ENCODE assay signal across 9 mouse cellular contexts in the genomic region with DNA sequence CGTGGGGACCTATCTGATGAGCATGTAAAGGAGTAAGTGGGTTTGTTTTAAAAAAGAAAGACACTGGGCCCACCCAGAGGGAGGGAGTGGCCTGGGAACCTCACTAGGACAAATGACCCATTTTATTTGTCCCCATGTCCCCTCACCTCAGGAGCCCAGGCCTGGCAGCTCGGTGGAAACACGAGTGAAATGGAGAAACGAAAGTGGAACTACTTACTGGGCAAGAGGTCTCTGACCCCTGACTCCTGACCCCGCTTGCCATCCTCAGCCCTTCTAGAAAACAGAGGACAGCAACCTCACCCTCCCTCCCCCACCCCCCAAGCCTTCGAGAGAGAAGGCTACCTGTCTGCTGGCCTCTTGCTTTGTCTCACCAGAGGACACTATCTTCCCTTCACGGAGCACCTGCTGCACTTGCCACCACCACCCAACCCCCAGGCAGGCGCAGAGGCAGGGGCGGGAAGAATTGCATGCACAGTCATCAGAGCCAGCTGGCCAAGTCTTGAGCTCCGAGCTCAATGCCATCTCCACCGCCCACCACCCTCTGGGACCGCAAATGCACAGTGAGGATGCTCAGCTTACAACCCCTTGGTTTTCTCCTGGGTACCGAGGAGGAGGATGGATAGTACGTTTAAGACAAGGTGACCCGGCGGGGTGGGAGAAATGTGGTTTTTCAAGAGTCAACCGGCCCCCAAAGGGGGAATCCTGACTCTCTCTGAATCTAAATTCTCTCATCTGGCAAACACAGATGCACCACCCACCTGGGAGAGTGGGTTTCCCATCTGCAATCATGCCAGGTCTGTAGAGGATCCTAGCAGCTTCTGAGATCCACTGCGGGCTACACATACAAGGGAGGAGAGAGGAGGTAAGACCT. TPM values are rescaled to one million over a fixed set of nuclear protein-coding genes. Genes with fewer than 3 reads are reported as not detected.
DNase-seq lines count a peak whose midpoint lies in the region; ATAC-seq and TF ChIP-seq lines count a peak whose summit lies in the region.
"Had no signal": no experiment of that assay in that cellular context is flagged by ENCODE, and none has a peak within 500 bp of the region (broad histone marks: within the 10 kb centered on the region; RNA-seq: fewer than 3 reads in every experiment).

No protein-coding gene starts in this region.

- no peaks in the 10 kb centered on the region for H3K27me3 ChIP-seq in forebrain, embryonic 13.5 days
- H3K27me3 ChIP-seq in forebrain, postnatal 0 days (ENCODE audit: insufficient read depth, low read length): no peaks in the 10 kb centered on the region
- H3K27me3 ChIP-seq in kidney, embryonic 16.5 days (ENCODE audit: insufficient read depth, low read length): no peaks in the 10 kb centered on the region
- H3K27me3 ChIP-seq: heart, embryonic 15.5 days had no signal

- peak overlapping the region; percentile 41; the same call in 1 of the 2 replicates for H3K27ac ChIP-seq in forebrain, embryonic 13.5 days
- no peak overlapping the region for H3K27ac ChIP-seq in forebrain, postnatal 0 days (ENCODE audit: low read depth, low read length)
- no peak overlapping the region for H3K27ac ChIP-seq in ES-E14 (ENCODE audit: insufficient read depth, low read depth, low read length, poor library complexity, severe bottlenecking)
- H3K27ac ChIP-seq in kidney, embryonic 16.5 days (ENCODE audit: low read length): no peak overlapping the region
- H3K27ac ChIP-seq: heart, embryonic 15.5 days had no signal

- no peak for DNase-seq in forebrain, postnatal 0 days
- no peak for DNase-seq in ES-E14 (ENCODE audit: low read depth, low spot score)
- DNase-seq in layer of hippocampus, adult 11-12 months (ENCODE audit: low spot score): peak; percentile 81
- no peak for DNase-seq in spleen, postnatal 14 days (ENCODE audit: low spot score in 2 of 2)
- no peak for DNase-seq in cerebellum, adult 11-12 months

- in situ Hi-C loops in ES-E14 (cut with MboI; ENCODE audit: low sequenced_read_pairs in 2 of 2, unreplicated experiment in 2 of 2): no loop called here

- no peak for ATAC-seq in forebrain, embryonic 13.5 days
- ATAC-seq in forebrain, postnatal 0 days: no peak
- 0 out of 2 replicates have a peak, but pooled peaks have one; percentile 42 for ATAC-seq in monocyte, adult 5-6 weeks (replicated peaks; ENCODE audit: insufficient number of reproducible peaks, low FRiP score, low TSS enrichment, poor library complexity, severe bottlenecking)
- no peak for ATAC-seq in kidney, embryonic 16.5 days (ENCODE audit: low FRiP score, low TSS enrichment)

- WGBS in forebrain, embryonic 13.5 days: 59% methylated on average over 18 of the region's 18 CpGs
- WGBS in forebrain, postnatal 0 days: 56% methylated on average over 18 of the region's 18 CpGs
- 59% methylated on average over 18 of the region's 18 CpGs for whole genome bisulfite sequencing in kidney, embryonic 16.5 days

- no peak overlapping the region for H3K4me2 ChIP-seq in forebrain, embryonic 13.5 days
- no peak overlapping the region for H3K4me2 ChIP-seq in forebrain, postnatal 0 days (ENCODE audit: low read depth)
- H3K4me2 ChIP-seq in kidney, embryonic 16.5 days (replicated peaks; ENCODE audit: low read depth, low read length): no peak overlapping the region
- H3K4me2 ChIP-seq: heart, embryonic 15.5 days had no signal

- no peaks in the 10 kb centered on the region for H3K9me3 ChIP-seq in forebrain, embryonic 13.5 days (replicated peaks)
- H3K9me3 ChIP-seq in forebrain, postnatal 0 days (ENCODE audit: low read length): no peaks in the 10 kb centered on the region
- H3K9me3 ChIP-seq in ES-E14 (ENCODE audit: control insufficient read depth, insufficient read depth, low read depth, low read length): no peaks in the 10 kb centered on the region
- H3K9me3 ChIP-seq in kidney, embryonic 16.5 days (ENCODE audit: low read length): no peaks in the 10 kb centered on the region
- H3K9me3 ChIP-seq: heart, embryonic 15.5 days had no signal

- peaks cover 55% of the 10 kb centered on the region for H3K4me1 ChIP-seq in forebrain, embryonic 13.5 days
- H3K4me1 ChIP-seq in forebrain, postnatal 0 days (ENCODE audit: insufficient read depth): peaks cover 27% of the 10 kb centered on the region
- H3K4me1 ChIP-seq in ES-E14 (ENCODE audit: control insufficient read depth in 2 of 2, insufficient read depth in 2 of 2, low read length in 2 of 2, poor library complexity in 1 of 2): peaks cover 30 to 65% of the 10 kb centered on the region in 2 experiments
- peaks cover 75% of the 10 kb centered on the region for H3K4me1 ChIP-seq in kidney, embryonic 16.5 days (ENCODE audit: insufficient read depth, low read length)

- no peak for TF ChIP-seq CTCF in forebrain, postnatal 0 days (IDR thresholded peaks at IDR 0.05; ENCODE audit: low read depth)

- H3K4me3 ChIP-seq in forebrain, embryonic 13.5 days: no peak overlapping the region
- no peak overlapping the region for H3K4me3 ChIP-seq in forebrain, postnatal 0 days (ENCODE audit: low read depth, low read length)
- H3K4me3 ChIP-seq in ES-E14 (ENCODE audit: insufficient read depth in 1 of 2, low read depth in 1 of 2, low read length in 2 of 2, poor library complexity in 1 of 2, severe bottlenecking in 1 of 2): peak overlapping the region in 1 of 2 experiments; percentile 9; a peak in 1 of 4 replicates
- H3K4me3 ChIP-seq in kidney, embryonic 16.5 days (ENCODE audit: low read length): no peak overlapping the region
- H3K4me3 ChIP-seq: heart, embryonic 15.5 days had no signal

- H3K9ac ChIP-seq in forebrain, embryonic 13.5 days: no peak overlapping the region
- H3K9ac ChIP-seq in forebrain, postnatal 0 days: no peak overlapping the region
- peak overlapping the region; percentile 28; the same call in 1 of the 2 replicates for H3K9ac ChIP-seq in ES-E14 (ENCODE audit: insufficient read depth, low read depth, low read length, poor library complexity, severe bottlenecking)
- H3K9ac ChIP-seq in kidney, embryonic 16.5 days (replicated peaks; ENCODE audit: low read length): no peak overlapping the region
- H3K9ac ChIP-seq: heart, embryonic 15.5 days had no signal

- H3K36me3 ChIP-seq in forebrain, embryonic 13.5 days (ENCODE audit: poor library complexity, severe bottlenecking): no peaks in the 10 kb centered on the region
- H3K36me3 ChIP-seq in forebrain, postnatal 0 days (ENCODE audit: insufficient read depth): no peaks in the 10 kb centered on the region
- H3K36me3 ChIP-seq in ES-E14 (ENCODE audit: control insufficient read depth, insufficient read depth, low read length, poor library complexity, severe bottlenecking): peaks cover 2% of the 10 kb centered on the region
- H3K36me3 ChIP-seq in kidney, embryonic 16.5 days (ENCODE audit: insufficient read depth, low read length): no peaks in the 10 kb centered on the region
- H3K36me3 ChIP-seq: heart, embryonic 15.5 days had no signal

TF ChIP-seq in ES-E14, 5 proteins besides CTCF, POLR2A, EP300 and RAD21:
- TF ChIP-seq CHD2 (IDR thresholded peaks at IDR 0.05; ENCODE audit: low read depth, low read length): no peak
- no peak for TF ChIP-seq MAFK (IDR thresholded peaks at IDR 0.05; ENCODE audit: insufficient read depth, low read depth, low read length)
- no peak for TF ChIP-seq ZC3H11A (IDR thresholded peaks at IDR 0.05; ENCODE audit: borderline replicate concordance, low read depth, low read length)
- no peak for TF ChIP-seq HCFC1 (IDR thresholded peaks at IDR 0.05; ENCODE audit: borderline replicate concordance, insufficient read depth, low read length)
- TF ChIP-seq ZNF384 (IDR thresholded peaks at IDR 0.05; ENCODE audit: low read depth, low read length): no peak

RNA-seq across cellular contexts. Expression of a gene that starts 9.1 kb away (rescaled TPM):
- polyA plus RNA-seq in forebrain, embryonic 13.5 days (2015; fragmentation: Nextera tagmentation; extraction: Ambion mirVana): 34.5 and 38.7 TPM in 2 replicates
- 47.5 and 66.5 TPM in 2 replicates for total RNA-seq in forebrain, postnatal 0 days (2014; rRNA removed)
- polyA plus RNA-seq in forebrain, postnatal 0 days (2015; fragmentation: Nextera tagmentation; extraction: Ambion mirVana): 47.6 and 50.8 TPM in 2 replicates
- total RNA-seq in ES-E14 (2012; rRNA removed): 33.1 and 40.6 TPM in 2 replicates
- total RNA-seq in monocyte, adult 5-6 weeks (2017): 21.2 to 31.3 TPM (median 22.5 TPM) in 3 replicates
- 23.9 and 24.5 TPM in 2 replicates for polyA plus RNA-seq in kidney, embryonic 16.5 days (2015; fragmentation: Nextera tagmentation; extraction: Ambion mirVana)

RNA-seq across cellular contexts. Expression of a gene that starts 47.9 kb away (rescaled TPM):
- polyA plus RNA-seq in forebrain, embryonic 13.5 days (2015; fragmentation: Nextera tagmentation; extraction: Ambion mirVana): 38.7 and 45.2 TPM in 2 replicates
- 35.0 and 47.2 TPM in 2 replicates for total RNA-seq in forebrain, postnatal 0 days (2014; rRNA removed)
- polyA plus RNA-seq in forebrain, postnatal 0 days (2015; fragmentation: Nextera tagmentation; extraction: Ambion mirVana): 53.4 and 61.4 TPM in 2 replicates
- total RNA-seq in ES-E14 (2012; rRNA removed): 4.0 and 8.8 TPM in 2 replicates
- 3.3 to 8.5 TPM (median 4.2 TPM) in 3 replicates for total RNA-seq in monocyte, adult 5-6 weeks (2017)
- polyA plus RNA-seq in kidney, embryonic 16.5 days (2015; fragmentation: Nextera tagmentation; extraction: Ambion mirVana): 29.3 and 32.4 TPM in 2 replicates

RNA-seq across cellular contexts. Expression of a gene that starts 48.0 kb away (rescaled TPM):
- polyA plus RNA-seq in forebrain, embryonic 13.5 days (2015; fragmentation: Nextera tagmentation; extraction: Ambion mirVana): 12.4 and 14.3 TPM in 2 replicates
- 5.7 and 6.0 TPM in 2 replicates for total RNA-seq in forebrain, postnatal 0 days (2014; rRNA removed)
- 12.9 and 13.1 TPM in 2 replicates for polyA plus RNA-seq in forebrain, postnatal 0 days (2015; fragmentation: Nextera tagmentation; extraction: Ambion mirVana)
- 2.9 and 4.0 TPM in 2 replicates for total RNA-seq in ES-E14 (2012; rRNA removed)
- total RNA-seq in monocyte, adult 5-6 weeks (2017): 15.3 to 22.6 TPM (median 18.9 TPM) in 3 replicates
- polyA plus RNA-seq in kidney, embryonic 16.5 days (2015; fragmentation: Nextera tagmentation; extraction: Ambion mirVana): 9.5 and 11.0 TPM in 2 replicates
